Mouse (Mus musculus): ENCODE measurements around the gene Wipf2. TPM values are rescaled to one million over a fixed set of nuclear protein-coding genes. Genes with fewer than 3 reads are reported as not detected.
A peak's percentile ranks its signal among the peaks of the same experiment; 100 is the strongest.
"Not testable (repeated sequence)": the region's sequence is repeated elsewhere in the genome, so short reads cannot be mapped to it uniquely, and the experiment has no call there.

Gene Wipf2
- polyA plus RNA-seq (2012; rRNA removed), result 11.4 and 27.3 TPM in 2 replicates

DNA sequence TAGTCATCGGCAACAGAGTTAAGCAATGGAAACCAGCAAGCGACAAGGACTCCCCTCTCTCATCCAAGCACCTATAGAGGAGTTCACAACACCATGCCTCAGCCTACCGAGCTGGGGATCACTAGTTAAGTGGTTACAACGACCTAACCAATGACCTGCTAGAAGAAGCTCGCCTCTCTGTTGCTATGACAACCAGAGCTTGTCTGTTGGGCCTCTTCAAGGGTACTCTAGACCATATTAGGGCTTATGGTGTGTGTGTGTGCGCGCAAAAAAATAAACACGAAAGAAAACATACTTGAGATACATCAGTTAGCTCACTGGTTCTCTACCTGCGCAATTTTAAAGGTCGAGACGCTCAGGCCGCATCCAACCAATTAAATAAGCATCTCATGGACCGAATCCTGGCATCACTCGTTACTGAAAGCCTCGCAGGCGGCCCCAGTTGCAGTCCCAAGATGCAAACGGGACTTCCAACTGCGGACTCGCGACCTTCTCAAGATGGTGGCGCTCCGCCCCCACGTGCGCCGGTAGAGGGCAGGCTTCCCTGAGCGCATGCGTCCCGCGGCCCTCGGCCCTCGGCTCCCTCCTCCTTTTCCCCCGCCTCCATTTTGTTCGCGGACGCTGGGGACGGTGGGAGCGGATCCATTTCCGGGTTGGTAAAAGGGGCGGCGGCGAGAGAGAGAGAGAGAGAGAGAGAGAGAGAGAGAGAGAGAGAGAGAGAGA is at the start of gene Wipf2:
Wipf2 (plus strand) TSS at position 611 of the 723 bp plus-strand sequence.
- TF ChIP-seq CTCF (IDR thresholded peaks at IDR 0.05; ENCODE audit: extremely low read depth, insufficient read length, insufficient replicate concordance, low read depth, low read length), result peak; percentile 62
- peak; percentile 68 for TF ChIP-seq POLR2A (IDR thresholded peaks at IDR 0.05; ENCODE audit: low read depth, low read length)
- WGBS, result 7% methylated on average over 41 of the region's 41 CpGs

DNA sequence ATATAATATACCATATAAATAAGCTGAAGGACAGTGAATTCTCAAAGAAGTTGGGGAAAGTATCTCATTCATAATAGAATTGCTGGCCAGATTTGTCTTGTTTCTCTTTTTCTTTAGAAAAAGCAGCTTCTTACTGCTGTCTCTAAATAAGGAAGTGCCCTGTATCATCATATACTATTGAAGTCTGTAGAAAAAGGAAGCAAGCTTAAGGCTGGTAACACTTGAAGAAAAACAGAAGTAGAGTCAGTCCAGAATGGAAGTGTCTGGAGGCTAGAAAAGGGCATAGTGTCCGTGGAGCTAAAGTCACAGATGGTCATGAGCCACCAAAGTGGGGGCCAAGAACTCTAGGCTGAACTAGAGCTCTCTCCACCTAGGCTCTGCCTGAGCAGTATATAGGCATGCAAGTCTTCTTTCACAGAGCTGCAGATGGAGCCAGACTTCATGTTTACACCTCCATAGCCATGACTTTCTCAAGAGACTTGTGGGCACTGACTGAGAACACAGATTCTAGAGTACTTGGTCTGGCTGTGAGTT is 46.7 kb upstream of the Wipf2 start:
- TF ChIP-seq CTCF (IDR thresholded peaks at IDR 0.05; ENCODE audit: extremely low read depth, insufficient read length, insufficient replicate concordance, low read depth, low read length) (no peak), POLR2A (IDR thresholded peaks at IDR 0.05; ENCODE audit: low read depth, low read length) (no peak)
- 81% methylated on average over 1 of the region's 1 CpGs for WGBS
- H3K4me3 ChIP-seq (ENCODE audit: low read depth, low read length), result no peak overlapping the region

More for the DNA sequence above, at the start of gene Wipf2:
- Histone ChIP-seq H3K4me3 (ENCODE audit: low read depth, low read length) (peak within 1 kb of the TSS; percentile 64), H3K27ac (ENCODE audit: insufficient read depth, low read depth, low read length) (peak within 1 kb of the TSS; percentile 74), H3K4me1 (ENCODE audit: control insufficient read depth, insufficient read depth, insufficient read length, low read length) (peaks cover 7% of the 10 kb centered on the region; the same call in 1 of the 2 replicates), H3K27me3 (ENCODE audit: control insufficient read depth, insufficient read depth, low read length) (no peaks in the 10 kb centered on the region), H3K36me3 (ENCODE audit: control insufficient read depth, insufficient read depth, low read length) (peaks cover 10% of the 10 kb centered on the region; the same call in 1 of the 2 replicates)

DNA sequence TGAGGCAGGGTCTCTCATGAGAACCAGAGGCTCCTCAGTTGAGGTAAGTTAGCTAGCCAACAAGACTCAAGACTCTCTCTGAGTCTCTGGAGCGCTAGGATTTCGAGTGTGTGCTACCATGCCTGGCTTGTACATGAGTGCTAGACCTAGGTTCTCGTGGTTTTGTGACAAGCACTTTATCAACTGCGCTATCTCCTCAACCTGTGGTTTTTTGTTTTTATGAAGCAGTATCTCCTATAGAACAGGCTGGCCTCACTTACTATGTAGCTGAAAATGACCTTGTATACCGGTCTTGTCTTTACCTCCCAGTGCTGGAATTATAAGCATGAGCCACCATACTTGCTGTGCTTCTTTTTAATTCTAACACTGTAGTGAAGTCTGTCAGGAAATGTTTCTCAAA is 42.5 kb upstream of the Wipf2 start:
- WGBS, result 88% methylated on average over 5 of the region's 5 CpGs
- Histone ChIP-seq H3K27me3 (ENCODE audit: control insufficient read depth, insufficient read depth, low read length) (no peaks in the 10 kb centered on the region), H3K36me3 (ENCODE audit: control insufficient read depth, insufficient read depth, low read length) (peaks cover 74% of the 10 kb centered on the region), H3K27ac (ENCODE audit: insufficient read depth, low read depth, low read length) (no peak overlapping the region), H3K4me3 (ENCODE audit: low read depth, low read length) (no peak overlapping the region), H3K4me1 (ENCODE audit: control insufficient read depth, insufficient read depth, insufficient read length, low read length) (no peaks in the 10 kb centered on the region)
- no peak for TF ChIP-seq POLR2A (IDR thresholded peaks at IDR 0.05; ENCODE audit: low read depth, low read length)
- TF ChIP-seq CTCF (IDR thresholded peaks at IDR 0.05; ENCODE audit: extremely low read depth, insufficient read length, insufficient replicate concordance, low read depth, low read length), result no peak

More for the DNA sequence above, 46.7 kb upstream of the Wipf2 start:
- no peaks in the 10 kb centered on the region for H3K27me3 ChIP-seq (ENCODE audit: control insufficient read depth, insufficient read depth, low read length)
- H3K4me1 ChIP-seq (ENCODE audit: control insufficient read depth, insufficient read depth, insufficient read length, low read length), result no peaks in the 10 kb centered on the region
- peaks cover 62% of the 10 kb centered on the region for H3K36me3 ChIP-seq (ENCODE audit: control insufficient read depth, insufficient read depth, low read length)
- peak overlapping the region; percentile 53; the same call in 1 of the 2 replicates for H3K27ac ChIP-seq (ENCODE audit: insufficient read depth, low read depth, low read length)

DNA sequence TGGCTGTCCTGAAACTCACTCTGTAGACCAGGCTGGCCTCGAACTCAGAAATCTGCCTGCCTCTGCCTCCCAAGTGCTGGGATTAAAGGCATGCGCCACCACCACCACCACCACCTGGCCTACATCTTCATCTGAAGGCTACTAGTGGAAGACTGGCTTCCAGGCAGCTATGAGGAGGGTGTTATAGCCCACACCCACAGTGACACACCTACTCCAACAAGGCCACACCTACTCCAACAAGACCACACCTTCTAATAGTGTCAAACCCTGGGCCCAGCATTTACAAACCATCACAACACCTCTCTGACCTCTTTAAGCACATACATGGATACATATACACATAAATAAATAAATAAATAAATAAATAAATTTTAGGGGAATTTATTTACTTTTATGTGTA is 37.4 kb upstream of the Wipf2 start:
- peaks cover 76% of the 10 kb centered on the region for H3K36me3 ChIP-seq (ENCODE audit: control insufficient read depth, insufficient read depth, low read length)
- H3K27ac ChIP-seq (ENCODE audit: insufficient read depth, low read depth, low read length); H3K4me3 ChIP-seq (ENCODE audit: low read depth, low read length); H3K4me1 ChIP-seq (ENCODE audit: control insufficient read depth, insufficient read depth, insufficient read length, low read length); H3K27me3 ChIP-seq (ENCODE audit: control insufficient read depth, insufficient read depth, low read length): not testable (repeated sequence)
- WGBS, result 92% methylated on average over 2 of the region's 2 CpGs

DNA sequence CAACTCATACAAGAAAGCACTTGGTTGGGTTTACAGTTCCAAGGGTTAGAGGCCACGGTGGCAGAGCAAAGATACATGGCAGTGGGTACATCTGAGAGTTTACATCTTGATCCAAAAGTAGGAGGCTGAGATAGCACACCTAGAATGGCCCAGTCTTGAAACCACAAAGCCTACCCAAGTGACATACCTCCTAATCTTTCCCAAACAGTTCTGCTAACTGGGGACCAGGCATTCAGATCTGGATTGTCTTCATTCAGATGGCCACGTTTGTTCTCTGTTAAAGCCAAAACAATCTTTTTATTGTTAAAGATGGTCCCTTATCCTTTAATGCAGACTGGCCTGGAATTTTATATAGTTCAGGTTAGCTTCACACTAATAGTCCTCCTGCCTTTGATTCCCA is 35.6 kb upstream of the Wipf2 start:
- H3K27ac ChIP-seq (ENCODE audit: insufficient read depth, low read depth, low read length), result no peak overlapping the region
- no peaks in the 10 kb centered on the region for H3K4me1 ChIP-seq (ENCODE audit: control insufficient read depth, insufficient read depth, insufficient read length, low read length)
- 72% methylated on average over 2 of the region's 2 CpGs for WGBS
- no peaks in the 10 kb centered on the region for H3K27me3 ChIP-seq (ENCODE audit: control insufficient read depth, insufficient read depth, low read length)
- peaks cover 73% of the 10 kb centered on the region for H3K36me3 ChIP-seq (ENCODE audit: control insufficient read depth, insufficient read depth, low read length)
- no peak for TF ChIP-seq POLR2A (IDR thresholded peaks at IDR 0.05; ENCODE audit: low read depth, low read length)
- no peak overlapping the region for H3K4me3 ChIP-seq (ENCODE audit: low read depth, low read length)

DNA sequence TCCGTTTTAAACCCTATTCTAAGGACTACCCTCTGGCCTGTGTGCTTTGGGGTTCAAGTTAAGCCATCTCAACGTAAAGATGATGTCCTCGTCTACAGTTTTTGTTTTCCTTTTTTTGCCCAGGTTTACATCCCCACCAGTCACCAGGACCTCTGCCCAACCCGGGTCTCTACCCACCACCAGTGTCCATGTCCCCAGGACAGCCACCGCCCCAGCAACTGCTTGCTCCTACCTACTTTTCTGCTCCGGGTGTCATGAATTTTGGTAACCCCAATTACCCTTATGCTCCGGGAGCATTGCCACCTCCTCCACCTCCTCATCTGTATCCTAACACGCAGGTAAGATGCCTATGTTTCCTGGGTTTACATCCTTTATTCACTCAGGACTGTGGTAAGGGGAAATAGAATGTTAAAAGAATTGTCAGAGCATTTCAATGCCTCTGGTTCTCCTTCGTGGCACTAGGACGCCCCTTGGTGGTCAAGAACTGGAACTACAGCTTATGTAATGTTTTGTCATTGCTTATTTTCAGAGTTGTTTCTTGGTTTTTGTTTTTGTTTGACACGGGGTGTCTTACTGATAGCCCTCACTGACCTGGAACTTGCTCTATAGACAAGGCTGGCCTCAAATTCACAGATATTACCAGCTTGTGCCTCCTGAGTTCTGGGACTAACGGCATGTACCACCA is 34.2 kb upstream of the Wipf2 start:
- Histone ChIP-seq H3K4me3 (ENCODE audit: low read depth, low read length) (no peak overlapping the region), H3K36me3 (ENCODE audit: control insufficient read depth, insufficient read depth, low read length) (peaks cover 72% of the 10 kb centered on the region), H3K4me1 (ENCODE audit: control insufficient read depth, insufficient read depth, insufficient read length, low read length) (no peaks in the 10 kb centered on the region), H3K27ac (ENCODE audit: insufficient read depth, low read depth, low read length) (no peak overlapping the region), H3K27me3 (ENCODE audit: control insufficient read depth, insufficient read depth, low read length) (no peaks in the 10 kb centered on the region)
- TF ChIP-seq POLR2A (IDR thresholded peaks at IDR 0.05; ENCODE audit: low read depth, low read length), result no peak
- WGBS, result 70% methylated on average over 12 of the region's 12 CpGs

DNA sequence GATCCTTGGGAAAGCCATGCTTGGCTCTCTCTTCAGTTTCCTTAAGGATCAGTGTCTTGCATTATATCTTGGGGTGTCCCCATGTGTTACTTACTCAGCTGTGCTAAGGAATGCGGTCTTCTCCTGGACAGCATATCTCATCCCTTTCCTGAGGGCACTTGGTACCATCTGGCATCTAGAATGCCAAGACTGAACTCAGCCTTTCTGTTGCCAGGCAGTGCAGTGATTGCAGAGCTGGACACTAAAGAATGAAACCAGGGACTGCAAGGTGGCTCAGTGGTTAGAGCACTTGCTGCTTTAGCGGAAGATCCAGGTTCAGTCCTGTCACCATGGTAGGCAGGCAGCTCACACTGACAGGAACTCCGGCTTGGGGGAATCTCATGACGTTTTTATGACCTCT is 33.6 kb upstream of the Wipf2 start:
- H3K4me3 ChIP-seq (ENCODE audit: low read depth, low read length), result no peak overlapping the region
- no peak overlapping the region for H3K27ac ChIP-seq (ENCODE audit: insufficient read depth, low read depth, low read length)
- H3K36me3 ChIP-seq (ENCODE audit: control insufficient read depth, insufficient read depth, low read length), result peaks cover 69% of the 10 kb centered on the region

More for the DNA sequence above, 33.6 kb upstream of the Wipf2 start:
- H3K4me1 ChIP-seq (ENCODE audit: control insufficient read depth, insufficient read depth, insufficient read length, low read length), result no peaks in the 10 kb centered on the region
- TF ChIP-seq POLR2A (IDR thresholded peaks at IDR 0.05; ENCODE audit: low read depth, low read length) (no peak), CTCF (IDR thresholded peaks at IDR 0.05; ENCODE audit: extremely low read depth, insufficient read length, insufficient replicate concordance, low read depth, low read length) (no peak)
- H3K27me3 ChIP-seq (ENCODE audit: control insufficient read depth, insufficient read depth, low read length), result no peaks in the 10 kb centered on the region
- 80% methylated on average over 4 of the region's 4 CpGs for WGBS

Measured in small intestine, adult 2 months (tissue).